21 mouse cellular contexts compared by ENCODE assay signal in the genomic region with DNA sequence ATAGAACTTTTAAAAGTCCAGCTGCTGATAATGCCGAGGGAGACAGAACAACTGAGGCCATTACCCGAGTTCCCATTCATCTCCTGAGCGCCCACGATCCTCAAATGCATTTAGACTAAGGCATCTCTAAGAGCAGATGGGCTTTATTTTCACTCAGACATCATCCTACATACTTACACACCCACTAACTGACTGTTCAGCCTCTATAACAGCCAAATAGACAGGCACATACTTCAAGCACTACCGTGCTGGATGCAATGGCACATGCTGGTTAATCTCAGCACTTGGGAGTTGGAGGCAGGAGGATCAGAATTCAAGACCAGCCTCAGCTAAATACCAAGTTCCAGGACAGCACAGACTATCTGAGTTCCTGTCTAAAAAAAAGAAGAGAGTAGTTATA. TPM values are rescaled to one million over a fixed set of nuclear protein-coding genes. Genes with fewer than 3 reads are reported as not detected.
DNase-seq lines count a peak whose midpoint lies in the region.
"Had no signal": no experiment of that assay in that cellular context is flagged by ENCODE, and none has a peak within 500 bp of the region (broad histone marks: within the 10 kb centered on the region; RNA-seq: fewer than 3 reads in every experiment).

No protein-coding gene starts in this region.

- DNase-seq in frontal cortex, postnatal 36 days (ENCODE audit: low spot score in 2 of 2): peak; percentile 31 to 53
- DNase-seq in frontal cortex, postnatal 14 days (ENCODE audit: low spot score in 2 of 2): no peak
- DNase-seq in layer of hippocampus, adult 9-11 months: peak; percentile 51
- no peak for DNase-seq in layer of hippocampus, postnatal 36 days
- peak; percentile 23 for DNase-seq in right cerebral cortex, adult 18-20 months
- no peak for DNase-seq in right cerebral cortex, postnatal 14 days
- DNase-seq in telencephalon, adult 2 months (ENCODE audit: low read depth, low spot score): peak; percentile 80
- no peak for DNase-seq in adrenal gland, adult 18-20 months (ENCODE audit: low spot score in 2 of 2)
- DNase-seq: adrenal gland, adult 2 months; adrenal gland, postnatal 36 days; cerebellum, adult 9-10 months; cerebellum, postnatal 36 days; gastrocnemius, postnatal 10 days; heart, postnatal 36 days; kidney, postnatal 4 days; left cerebral cortex, postnatal 4 days; lung, adult 2 months; lung, postnatal 10 days; thymus, postnatal 14 days had no signal

RNA-seq across cellular contexts. Expression of a gene that starts 11.4 kb away (rescaled TPM):
- total RNA-seq in layer of hippocampus, postnatal 36 days (2021): 10 to 100 TPM; 19.3 to 19.4 TPM
- 100 to 1,000 TPM in 1 of 2 experiments, 10 to 100 TPM in 1; 75.5 to 124 TPM for total RNA-seq in adrenal gland, adult 18-20 months (2021)

RNA-seq across cellular contexts. Expression of a gene that starts 12.1 kb away (rescaled TPM):
- 10 to 100 TPM; 19.8 to 22.2 TPM for total RNA-seq in layer of hippocampus, postnatal 36 days (2021)
- total RNA-seq in adrenal gland, adult 18-20 months (2021): 10 to 100 TPM; 20.1 to 21.9 TPM

RNA-seq across cellular contexts. Expression of a gene that starts 18.8 kb away (rescaled TPM):
- total RNA-seq in layer of hippocampus, postnatal 36 days (2021): under 1 TPM; 0.56 to 0.65 TPM
- total RNA-seq in adrenal gland, adult 18-20 months (2021): not detected
- total RNA-seq: adrenal gland, adult 2 months; gastrocnemius, postnatal 10 days; granulocyte monocyte progenitor cell, adult 5-6 weeks; heart, postnatal 36 days; megakaryocyte-erythroid progenitor cell, adult 5-6 weeks had no signal

RNA-seq across cellular contexts. Expression of a gene that starts 28.4 kb away (rescaled TPM):
- total RNA-seq in layer of hippocampus, postnatal 36 days (2021): under 1 TPM in 1 of 2 experiments, not detected in 1; 0.32 TPM
- total RNA-seq in adrenal gland, adult 18-20 months (2021): under 1 TPM; 0.17 to 0.26 TPM
- total RNA-seq: heart, postnatal 36 days; left cerebral cortex, postnatal 4 days had no signal

RNA-seq across cellular contexts. Expression of a gene that starts 37.2 kb away (rescaled TPM):
- total RNA-seq in layer of hippocampus, postnatal 36 days (2021): 1 to 10 TPM in 1 of 2 experiments, under 1 TPM in 1; 0.94 to 1.4 TPM
- total RNA-seq in adrenal gland, adult 18-20 months (2021): 1 to 10 TPM; 1.4 to 1.7 TPM

Comparison
In these comparisons a context has a peak if more than half of its experiments do, and no peak if none do; other contexts are left out.
1. DNase-seq: peak in frontal cortex, postnatal 36 days (2 of 2), layer of hippocampus, adult 9-11 months (single experiment), right cerebral cortex, adult 18-20 months (single experiment) and telencephalon, adult 2 months (single experiment); none in frontal cortex, postnatal 14 days (0 of 2), layer of hippocampus, postnatal 36 days (0 of 2), right cerebral cortex, postnatal 14 days (single experiment) and adrenal gland, adult 18-20 months (0 of 2).